Mouse (Mus musculus): ENCODE measurements around the gene Cct8l1. TPM values are rescaled to one million over a fixed set of nuclear protein-coding genes. Genes with fewer than 3 reads are reported as not detected.

The Cct8l1 gene
- polyA plus RNA-seq, 1 experiment = not detected

DNA sequence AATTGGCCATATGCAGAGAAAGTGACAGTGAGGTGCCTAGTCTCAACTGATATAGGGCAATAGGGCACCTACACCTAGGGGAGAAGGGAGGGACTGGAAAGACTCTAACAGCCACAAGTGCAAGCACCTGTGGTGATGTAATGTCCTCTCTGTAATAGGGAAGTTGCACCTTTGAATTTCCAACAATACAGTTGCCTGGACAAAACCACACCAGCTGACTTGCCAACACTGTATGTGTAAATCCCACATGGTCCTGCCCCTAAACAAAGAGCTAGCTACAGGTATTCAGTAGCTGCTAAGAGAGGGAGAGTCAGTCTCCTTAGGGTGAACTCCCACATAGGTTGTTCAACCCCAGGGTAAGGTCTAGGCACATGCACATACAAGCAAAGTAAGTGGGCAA is 24.5 kb downstream of the Cct8l1 start:
- H3K79me2 ChIP-seq (ENCODE audit: control insufficient read depth, insufficient read depth) = no peaks in the 10 kb centered on the region
- no peak overlapping the region for H3ac ChIP-seq (ENCODE audit: control insufficient read depth, insufficient read length)
- no peaks in the 10 kb centered on the region for H3K27me3 ChIP-seq (ENCODE audit: control insufficient read depth, insufficient read depth, insufficient read length)
- TF ChIP-seq E2F4 (IDR thresholded peaks at IDR 0.05; ENCODE audit: insufficient read depth) (no peak), CEBPB (IDR thresholded peaks at IDR 0.05; ENCODE audit: insufficient read depth, poor library complexity, severe bottlenecking) (no peak), TCF12 (IDR thresholded peaks at IDR 0.05; ENCODE audit: insufficient read depth, poor library complexity, severe bottlenecking) (no peak), SRF (IDR thresholded peaks at IDR 0.05; ENCODE audit: control insufficient read depth, insufficient read length, low read depth) (no peak), MYOG (IDR thresholded peaks at IDR 0.05; ENCODE audit: control insufficient read depth in 1 of 3, insufficient read depth in 1 of 3, insufficient read length in 2 of 3, low read depth in 2 of 3) (no peak), REST (IDR thresholded peaks at IDR 0.05; ENCODE audit: insufficient read depth, insufficient read length) (no peak), MAX (IDR thresholded peaks at IDR 0.05; ENCODE audit: low read depth) (no peak), POLR2A (IDR thresholded peaks at IDR 0.05; ENCODE audit: insufficient read length, low read depth) (no peak), TCF3 (IDR thresholded peaks at IDR 0.05; ENCODE audit: insufficient read length, low read depth) (no peak), POLR2AphosphoS2 (IDR thresholded peaks at IDR 0.05; ENCODE audit: insufficient read length, low read depth) (no peak), MYOD1 (IDR thresholded peaks at IDR 0.05; ENCODE audit: control insufficient read depth in 1 of 3, insufficient read length in 2 of 3, low read depth in 2 of 3) (no peak), USF1 (IDR thresholded peaks at IDR 0.05; ENCODE audit: low read depth) (no peak)
- H3K36me3 ChIP-seq (ENCODE audit: control insufficient read depth, insufficient read depth) = no peaks in the 10 kb centered on the region
- H3K4me2 ChIP-seq (ENCODE audit: low read depth) = no peak overlapping the region
- no peak overlapping the region for H3K4me3 ChIP-seq

DNA sequence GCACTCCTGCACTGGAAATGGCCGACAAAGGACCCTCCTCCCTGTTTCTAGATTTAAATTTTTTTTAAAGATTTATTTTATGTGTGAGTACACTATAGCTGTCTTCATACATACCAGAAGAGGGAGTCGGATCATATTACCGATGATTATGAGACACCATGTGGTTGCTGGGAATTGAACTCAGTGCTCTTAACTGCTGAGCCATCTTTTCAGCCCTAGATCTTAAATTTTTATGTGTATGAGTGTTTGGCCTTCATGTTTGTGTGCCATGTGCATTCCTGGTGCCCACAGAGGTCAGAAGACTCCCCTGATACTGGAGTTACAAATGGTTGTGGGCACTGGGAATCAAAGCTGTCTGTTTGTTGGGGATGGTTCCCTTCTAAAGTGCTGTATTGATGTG is 25.1 kb downstream of the Cct8l1 start:
- TF ChIP-seq MAX (IDR thresholded peaks at IDR 0.05; ENCODE audit: low read depth) = no peak
- TF ChIP-seq POLR2AphosphoS2 (IDR thresholded peaks at IDR 0.05; ENCODE audit: insufficient read length, low read depth) = no peak
- no peak for TF ChIP-seq POLR2A (IDR thresholded peaks at IDR 0.05; ENCODE audit: insufficient read length, low read depth)
- no peak for TF ChIP-seq SRF (IDR thresholded peaks at IDR 0.05; ENCODE audit: control insufficient read depth, insufficient read length, low read depth)
- no peak for TF ChIP-seq TCF3 (IDR thresholded peaks at IDR 0.05; ENCODE audit: insufficient read length, low read depth)
- TF ChIP-seq REST (IDR thresholded peaks at IDR 0.05; ENCODE audit: insufficient read depth, insufficient read length) = no peak
- TF ChIP-seq USF1 (IDR thresholded peaks at IDR 0.05; ENCODE audit: low read depth) = no peak
- TF ChIP-seq MYOD1 (IDR thresholded peaks at IDR 0.05; ENCODE audit: control insufficient read depth in 1 of 3, insufficient read length in 2 of 3, low read depth in 2 of 3) = no peak
- TF ChIP-seq E2F4 (IDR thresholded peaks at IDR 0.05; ENCODE audit: insufficient read depth) = no peak
- TF ChIP-seq MYOG (IDR thresholded peaks at IDR 0.05; ENCODE audit: control insufficient read depth in 1 of 3, insufficient read depth in 1 of 3, insufficient read length in 2 of 3, low read depth in 2 of 3) = no peak
- no peak for TF ChIP-seq CEBPB (IDR thresholded peaks at IDR 0.05; ENCODE audit: insufficient read depth, poor library complexity, severe bottlenecking)
- no peak overlapping the region for H3K4me2 ChIP-seq (ENCODE audit: low read depth)
- no peak overlapping the region for H3ac ChIP-seq (ENCODE audit: control insufficient read depth, insufficient read length)

DNA sequence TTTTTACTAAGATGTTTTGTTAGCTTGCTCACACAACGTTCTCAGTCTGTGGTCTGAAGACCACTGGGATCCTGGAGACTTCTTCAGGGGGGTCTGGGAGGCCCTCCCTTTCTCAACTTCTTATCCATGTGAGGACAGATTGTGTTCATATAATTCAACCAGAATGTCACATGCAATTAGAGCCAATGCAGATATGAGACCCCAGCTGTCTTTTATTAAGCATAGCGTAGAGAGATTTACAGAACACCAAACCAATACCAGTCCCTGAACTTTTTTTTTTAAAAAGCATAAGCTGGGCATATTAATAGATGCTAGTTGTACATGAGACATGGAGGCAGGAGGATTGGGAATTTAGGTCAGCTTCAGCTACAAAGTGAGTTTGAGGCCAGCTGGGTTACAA is 25.8 kb downstream of the Cct8l1 start:
- TF ChIP-seq TCF12 (IDR thresholded peaks at IDR 0.05; ENCODE audit: insufficient read depth, poor library complexity, severe bottlenecking) = no peak
- no peak for TF ChIP-seq POLR2AphosphoS2 (IDR thresholded peaks at IDR 0.05; ENCODE audit: insufficient read length, low read depth)
- TF ChIP-seq SRF (IDR thresholded peaks at IDR 0.05; ENCODE audit: control insufficient read depth, insufficient read length, low read depth) = no peak
- no peak for TF ChIP-seq MAX (IDR thresholded peaks at IDR 0.05; ENCODE audit: low read depth)
- TF ChIP-seq TCF3 (IDR thresholded peaks at IDR 0.05; ENCODE audit: insufficient read length, low read depth) = no peak
- Histone ChIP-seq H3K27me3 (ENCODE audit: control insufficient read depth, insufficient read depth, insufficient read length) (no peaks in the 10 kb centered on the region), H3K4me3 (no peak overlapping the region), H3K36me3 (ENCODE audit: control insufficient read depth, insufficient read depth) (no peaks in the 10 kb centered on the region), H3K79me2 (ENCODE audit: control insufficient read depth, insufficient read depth) (no peaks in the 10 kb centered on the region), H3K4me2 (ENCODE audit: low read depth) (no peak overlapping the region), H3ac (ENCODE audit: control insufficient read depth, insufficient read length) (no peak overlapping the region)

More for the DNA sequence above, 25.1 kb downstream of the Cct8l1 start:
- no peak overlapping the region for H3K4me3 ChIP-seq
- no peaks in the 10 kb centered on the region for H3K79me2 ChIP-seq (ENCODE audit: control insufficient read depth, insufficient read depth)
- no peaks in the 10 kb centered on the region for H3K27me3 ChIP-seq (ENCODE audit: control insufficient read depth, insufficient read depth, insufficient read length)
- no peaks in the 10 kb centered on the region for H3K36me3 ChIP-seq (ENCODE audit: control insufficient read depth, insufficient read depth)

- H3K4me2 ChIP-seq (ENCODE audit: low read depth) = no peak overlapping the region
- H3K79me2 ChIP-seq (ENCODE audit: control insufficient read depth, insufficient read depth) = no peaks in the 10 kb centered on the region
- no peaks in the 10 kb centered on the region for H3K36me3 ChIP-seq (ENCODE audit: control insufficient read depth, insufficient read depth)
- H3K4me3 ChIP-seq = no peak overlapping the region
- H3ac ChIP-seq (ENCODE audit: control insufficient read depth, insufficient read length) = no peak overlapping the region
- TF ChIP-seq MYOD1 (IDR thresholded peaks at IDR 0.05; ENCODE audit: control insufficient read depth in 1 of 3, insufficient read length in 2 of 3, low read depth in 2 of 3) (no peak), REST (IDR thresholded peaks at IDR 0.05; ENCODE audit: insufficient read depth, insufficient read length) (no peak), CEBPB (IDR thresholded peaks at IDR 0.05; ENCODE audit: insufficient read depth, poor library complexity, severe bottlenecking) (no peak), MAX (IDR thresholded peaks at IDR 0.05; ENCODE audit: low read depth) (no peak), POLR2AphosphoS2 (IDR thresholded peaks at IDR 0.05; ENCODE audit: insufficient read length, low read depth) (no peak), USF1 (IDR thresholded peaks at IDR 0.05; ENCODE audit: low read depth) (no peak), POLR2A (IDR thresholded peaks at IDR 0.05; ENCODE audit: insufficient read length, low read depth) (no peak), MYOG (IDR thresholded peaks at IDR 0.05; ENCODE audit: control insufficient read depth in 1 of 3, insufficient read depth in 1 of 3, insufficient read length in 2 of 3, low read depth in 2 of 3) (no peak), SRF (IDR thresholded peaks at IDR 0.05; ENCODE audit: control insufficient read depth, insufficient read length, low read depth) (no peak), TCF12 (IDR thresholded peaks at IDR 0.05; ENCODE audit: insufficient read depth, poor library complexity, severe bottlenecking) (no peak), E2F4 (IDR thresholded peaks at IDR 0.05; ENCODE audit: insufficient read depth) (no peak), TCF3 (IDR thresholded peaks at IDR 0.05; ENCODE audit: insufficient read length, low read depth) (no peak)
- no peaks in the 10 kb centered on the region for H3K27me3 ChIP-seq (ENCODE audit: control insufficient read depth, insufficient read depth, insufficient read length)
Measured at GRCm38 (mm10) chr5:25544061-25544460, 28.2 kb downstream of the Cct8l1 start.

- H3K79me2 ChIP-seq (ENCODE audit: control insufficient read depth, insufficient read depth) = no peaks in the 10 kb centered on the region
- no peak overlapping the region for H3K4me2 ChIP-seq (ENCODE audit: low read depth)
- no peak overlapping the region for H3K4me3 ChIP-seq
- H3K27me3 ChIP-seq (ENCODE audit: control insufficient read depth, insufficient read depth, insufficient read length) = no peaks in the 10 kb centered on the region
- TF ChIP-seq MAX (IDR thresholded peaks at IDR 0.05; ENCODE audit: low read depth) = no peak
- TF ChIP-seq MYOG (IDR thresholded peaks at IDR 0.05; ENCODE audit: control insufficient read depth in 1 of 3, insufficient read depth in 1 of 3, insufficient read length in 2 of 3, low read depth in 2 of 3) = no peak
- no peak for TF ChIP-seq REST (IDR thresholded peaks at IDR 0.05; ENCODE audit: insufficient read depth, insufficient read length)
- TF ChIP-seq TCF12 (IDR thresholded peaks at IDR 0.05; ENCODE audit: insufficient read depth, poor library complexity, severe bottlenecking) = no peak
- no peak for TF ChIP-seq MYOD1 (IDR thresholded peaks at IDR 0.05; ENCODE audit: control insufficient read depth in 1 of 3, insufficient read length in 2 of 3, low read depth in 2 of 3)
- TF ChIP-seq TCF3 (IDR thresholded peaks at IDR 0.05; ENCODE audit: insufficient read length, low read depth) = no peak
- TF ChIP-seq POLR2A (IDR thresholded peaks at IDR 0.05; ENCODE audit: insufficient read length, low read depth) = no peak
- no peak for TF ChIP-seq E2F4 (IDR thresholded peaks at IDR 0.05; ENCODE audit: insufficient read depth)
- TF ChIP-seq POLR2AphosphoS2 (IDR thresholded peaks at IDR 0.05; ENCODE audit: insufficient read length, low read depth) = no peak
- TF ChIP-seq SRF (IDR thresholded peaks at IDR 0.05; ENCODE audit: control insufficient read depth, insufficient read length, low read depth) = no peak
- TF ChIP-seq CEBPB (IDR thresholded peaks at IDR 0.05; ENCODE audit: insufficient read depth, poor library complexity, severe bottlenecking) = no peak
- TF ChIP-seq USF1 (IDR thresholded peaks at IDR 0.05; ENCODE audit: low read depth) = no peak
- no peaks in the 10 kb centered on the region for H3K36me3 ChIP-seq (ENCODE audit: control insufficient read depth, insufficient read depth)
- no peak overlapping the region for H3ac ChIP-seq (ENCODE audit: control insufficient read depth, insufficient read length)
Measured at GRCm38 (mm10) chr5:25544566-25544965, 28.7 kb downstream of the Cct8l1 start.
